In genomic region chr9:107627387-107628255, GRCm38 (mm10) we compare ENCODE assay signal across 8 mouse cellular contexts. TPM values are rescaled to one million over a fixed set of nuclear protein-coding genes. Genes with fewer than 3 reads are reported as not detected.
DNase-seq lines count a peak whose midpoint lies in the region; ATAC-seq and TF ChIP-seq lines count a peak whose summit lies in the region.

No protein-coding gene starts in this region.

- H3K36me3 ChIP-seq in lung, embryonic 14.5 days (ENCODE audit: insufficient read depth): peaks cover 54% of the 10 kb centered on the region
- no peaks in the 10 kb centered on the region; the same call in 1 of the 2 replicates for H3K36me3 ChIP-seq in forebrain, embryonic 11.5 days (ENCODE audit: control insufficient read depth, insufficient read depth, low read length)
- H3K36me3 ChIP-seq in limb, embryonic 12.5 days: peaks cover 62% of the 10 kb centered on the region
- H3K36me3 ChIP-seq in small intestine, adult 2 months (ENCODE audit: control insufficient read depth, insufficient read depth, low read length): peaks cover 4% of the 10 kb centered on the region

- ATAC-seq in lung, embryonic 14.5 days (ENCODE audit: insufficient read depth): no peak
- ATAC-seq in forebrain, embryonic 11.5 days (replicated peaks; ENCODE audit: low FRiP score): no peak
- no peak for ATAC-seq in limb, embryonic 12.5 days (ENCODE audit: insufficient number of reproducible peaks, insufficient read depth, low FRiP score, low TSS enrichment, low read depth)
- ATAC-seq in megakaryocyte-erythroid progenitor cell, adult 5-6 weeks (replicated peaks; ENCODE audit: low FRiP score, low TSS enrichment, poor library complexity, severe bottlenecking): no peak

- WGBS in lung, embryonic 14.5 days: 33% methylated on average over 20 of the region's 20 CpGs
- 16% methylated on average over 20 of the region's 20 CpGs for WGBS in forebrain, embryonic 11.5 days
- 42% methylated on average over 20 of the region's 20 CpGs for WGBS in limb, embryonic 12.5 days
- 73% methylated on average over 20 of the region's 20 CpGs for WGBS in small intestine, adult 2 months

- DNase-seq in lung, embryonic 14.5 days: no peak
- no peak for DNase-seq in lung, adult 18-20 months
- peak; percentile 69 for DNase-seq in forebrain, embryonic 11.5 days (ENCODE audit: low spot score)
- DNase-seq in layer of hippocampus, postnatal 14 days (ENCODE audit: low spot score in 2 of 2): no peak
- DNase-seq in c-Kit-positive CD71-positive TER-119-positive erythroid progenitor cells, embryonic 14.5 days (ENCODE audit: low spot score): no peak

- H3K4me1 ChIP-seq in lung, embryonic 14.5 days (ENCODE audit: insufficient read depth): peaks cover 46% of the 10 kb centered on the region
- H3K4me1 ChIP-seq in forebrain, embryonic 11.5 days (replicated peaks; ENCODE audit: control insufficient read depth, insufficient read depth, low read length): peaks cover 72% of the 10 kb centered on the region
- H3K4me1 ChIP-seq in limb, embryonic 12.5 days (replicated peaks): peaks cover 68% of the 10 kb centered on the region
- H3K4me1 ChIP-seq in small intestine, adult 2 months (ENCODE audit: control insufficient read depth, insufficient read depth, insufficient read length, low read length): peaks cover 59% of the 10 kb centered on the region

- H3K9ac ChIP-seq in lung, embryonic 14.5 days: peak overlapping the region; percentile 42
- peak overlapping the region; percentile 63 for H3K9ac ChIP-seq in forebrain, embryonic 11.5 days (ENCODE audit: low read length)
- H3K9ac ChIP-seq in limb, embryonic 12.5 days (replicated peaks): peak overlapping the region; percentile 60

- peak overlapping the region; percentile 75 for H3K27ac ChIP-seq in lung, embryonic 14.5 days (ENCODE audit: low read depth)
- H3K27ac ChIP-seq in forebrain, embryonic 11.5 days (ENCODE audit: low read depth, low read length): peak overlapping the region; percentile 100
- peak overlapping the region; percentile 94 for H3K27ac ChIP-seq in limb, embryonic 12.5 days
- peak overlapping the region; percentile 27 for H3K27ac ChIP-seq in small intestine, adult 2 months (ENCODE audit: insufficient read depth, low read depth, low read length)

- H3K9me3 ChIP-seq in lung, embryonic 14.5 days (ENCODE audit: low read depth, low read length): no peaks in the 10 kb centered on the region
- H3K9me3 ChIP-seq in forebrain, embryonic 11.5 days (ENCODE audit: control insufficient read depth, low read length): no peaks in the 10 kb centered on the region
- no peaks in the 10 kb centered on the region for H3K9me3 ChIP-seq in limb, embryonic 12.5 days

- TF ChIP-seq CTCF in lung, embryonic 14.5 days (IDR thresholded peaks at IDR 0.05; ENCODE audit: low read depth): no peak
- no peak for TF ChIP-seq CTCF in small intestine, adult 2 months (IDR thresholded peaks at IDR 0.05; ENCODE audit: extremely low read depth, insufficient read length, insufficient replicate concordance, low read depth, low read length)

- peak overlapping the region; percentile 48 for H3K4me2 ChIP-seq in lung, embryonic 14.5 days
- peak overlapping the region; percentile 43 for H3K4me2 ChIP-seq in forebrain, embryonic 11.5 days (ENCODE audit: low read depth, low read length, severe bottlenecking)
- peak overlapping the region; percentile 38 for H3K4me2 ChIP-seq in limb, embryonic 12.5 days

- no peak for TF ChIP-seq POLR2A in small intestine, adult 2 months (IDR thresholded peaks at IDR 0.05; ENCODE audit: low read depth, low read length)

- no peaks in the 10 kb centered on the region for H3K27me3 ChIP-seq in lung, embryonic 14.5 days (ENCODE audit: insufficient read depth, low read length)
- no peaks in the 10 kb centered on the region for H3K27me3 ChIP-seq in forebrain, embryonic 11.5 days (ENCODE audit: control insufficient read depth, insufficient read depth, low read length)
- H3K27me3 ChIP-seq in limb, embryonic 12.5 days: no peaks in the 10 kb centered on the region
- H3K27me3 ChIP-seq in small intestine, adult 2 months (ENCODE audit: control insufficient read depth, insufficient read depth, low read length): no peaks in the 10 kb centered on the region

- no peak overlapping the region for H3K4me3 ChIP-seq in lung, embryonic 14.5 days (ENCODE audit: low read depth, low read length)
- H3K4me3 ChIP-seq in forebrain, embryonic 11.5 days (ENCODE audit: low read depth, low read length): peak overlapping the region; percentile 16
- peak overlapping the region; percentile 5; the same call in 1 of the 2 replicates for H3K4me3 ChIP-seq in limb, embryonic 12.5 days (replicated peaks)
- no peak overlapping the region for H3K4me3 ChIP-seq in small intestine, adult 2 months (ENCODE audit: low read depth, low read length)

RNA-seq across cellular contexts. Expression of gene Gnai2, which starts 7.5 kb away (rescaled TPM):
- polyA plus RNA-seq in lung, embryonic 14.5 days (2014; fragmentation: Nextera tagmentation; extraction: Ambion mirVana): 408 and 419 TPM in 2 replicates
- polyA plus RNA-seq in forebrain, embryonic 11.5 days (2014; fragmentation: Nextera tagmentation; extraction: Ambion mirVana): 527 and 580 TPM in 2 replicates
- 400 and 416 TPM in 2 replicates for polyA plus RNA-seq in limb, embryonic 12.5 days (2016; fragmentation: Nextera tagmentation; extraction: Ambion mirVana)
- polyA plus RNA-seq in small intestine, adult 2 months (2012; rRNA removed): 264 and 501 TPM in 2 replicates
- total RNA-seq in layer of hippocampus, postnatal 14 days (2021): 100 to 1,000 TPM; 215 to 224 TPM
- total RNA-seq in megakaryocyte-erythroid progenitor cell, adult 5-6 weeks (2014; fragmentation: Nextera tagmentation): 204 and 225 TPM in 2 replicates
- 215 and 228 TPM in 2 replicates for total RNA-seq in megakaryocyte-erythroid progenitor cell, adult 5-6 weeks (2017)

RNA-seq across cellular contexts. Expression of gene Sema3b, which starts 18.6 kb away (rescaled TPM):
- 5.1 and 5.3 TPM in 2 replicates for polyA plus RNA-seq in lung, embryonic 14.5 days (2014; fragmentation: Nextera tagmentation; extraction: Ambion mirVana)
- 1.7 TPM in 2 replicates for polyA plus RNA-seq in forebrain, embryonic 11.5 days (2014; fragmentation: Nextera tagmentation; extraction: Ambion mirVana)
- 8.1 and 9.1 TPM in 2 replicates for polyA plus RNA-seq in limb, embryonic 12.5 days (2016; fragmentation: Nextera tagmentation; extraction: Ambion mirVana)
- 33.5 and 55.4 TPM in 2 replicates for polyA plus RNA-seq in small intestine, adult 2 months (2012; rRNA removed)
- 1 to 10 TPM; 2.0 to 4.9 TPM for total RNA-seq in layer of hippocampus, postnatal 14 days (2021)
- 0.50 TPM in 1 of 2 replicates, not detected in the other for total RNA-seq in megakaryocyte-erythroid progenitor cell, adult 5-6 weeks (2014; fragmentation: Nextera tagmentation)
- total RNA-seq in megakaryocyte-erythroid progenitor cell, adult 5-6 weeks (2017): not detected in 2 replicates

RNA-seq across cellular contexts. Expression of gene Ifrd2, which starts 40.2 kb away (rescaled TPM):
- 57.9 and 64.6 TPM in 2 replicates for polyA plus RNA-seq in lung, embryonic 14.5 days (2014; fragmentation: Nextera tagmentation; extraction: Ambion mirVana)
- polyA plus RNA-seq in forebrain, embryonic 11.5 days (2014; fragmentation: Nextera tagmentation; extraction: Ambion mirVana): 35.0 and 37.2 TPM in 2 replicates
- 38.5 and 40.2 TPM in 2 replicates for polyA plus RNA-seq in limb, embryonic 12.5 days (2016; fragmentation: Nextera tagmentation; extraction: Ambion mirVana)
- 33.2 and 55.4 TPM in 2 replicates for polyA plus RNA-seq in small intestine, adult 2 months (2012; rRNA removed)
- 10 to 100 TPM; 12.1 to 13.0 TPM for total RNA-seq in layer of hippocampus, postnatal 14 days (2021)
- total RNA-seq in megakaryocyte-erythroid progenitor cell, adult 5-6 weeks (2014; fragmentation: Nextera tagmentation): 226 and 251 TPM in 2 replicates
- 103 and 192 TPM in 2 replicates for total RNA-seq in megakaryocyte-erythroid progenitor cell, adult 5-6 weeks (2017)

RNA-seq across cellular contexts. Expression of gene Slc38a3, which starts 41.7 kb away (rescaled TPM):
- polyA plus RNA-seq in lung, embryonic 14.5 days (2014; fragmentation: Nextera tagmentation; extraction: Ambion mirVana): 3.6 and 4.8 TPM in 2 replicates
- polyA plus RNA-seq in forebrain, embryonic 11.5 days (2014; fragmentation: Nextera tagmentation; extraction: Ambion mirVana): 6.7 TPM in 2 replicates
- 3.5 and 5.0 TPM in 2 replicates for polyA plus RNA-seq in limb, embryonic 12.5 days (2016; fragmentation: Nextera tagmentation; extraction: Ambion mirVana)
- 2.8 and 48.7 TPM in 2 replicates for polyA plus RNA-seq in small intestine, adult 2 months (2012; rRNA removed)
- total RNA-seq in layer of hippocampus, postnatal 14 days (2021): 10 to 100 TPM; 83.3 to 98.4 TPM
- total RNA-seq in megakaryocyte-erythroid progenitor cell, adult 5-6 weeks (2014; fragmentation: Nextera tagmentation): not detected in 2 replicates
- total RNA-seq in megakaryocyte-erythroid progenitor cell, adult 5-6 weeks (2017): not detected in 2 replicates

RNA-seq across cellular contexts. Expression of gene Hyal3, which starts 47.0 kb away (rescaled TPM):
- polyA plus RNA-seq in lung, embryonic 14.5 days (2014; fragmentation: Nextera tagmentation; extraction: Ambion mirVana): 0.73 and 1.4 TPM in 2 replicates
- polyA plus RNA-seq in forebrain, embryonic 11.5 days (2014; fragmentation: Nextera tagmentation; extraction: Ambion mirVana): 0.39 TPM in 1 of 2 replicates, not detected in the other
- 1.3 and 1.4 TPM in 2 replicates for polyA plus RNA-seq in limb, embryonic 12.5 days (2016; fragmentation: Nextera tagmentation; extraction: Ambion mirVana)
- 0.52 and 0.89 TPM in 2 replicates for polyA plus RNA-seq in small intestine, adult 2 months (2012; rRNA removed)
- total RNA-seq in layer of hippocampus, postnatal 14 days (2021): 1 to 10 TPM in 1 of 2 experiments, under 1 TPM in 1; 0.95 to 1.5 TPM
- total RNA-seq in megakaryocyte-erythroid progenitor cell, adult 5-6 weeks (2014; fragmentation: Nextera tagmentation): 5.1 and 9.4 TPM in 2 replicates
- total RNA-seq in megakaryocyte-erythroid progenitor cell, adult 5-6 weeks (2017): 0.61 and 3.3 TPM in 2 replicates

Comparison
In these comparisons a context has a peak if more than half of its experiments do, and no peak if none do; other contexts are left out.
1. H3K27ac ChIP-seq: peak in every context shown above with its lines; median percentile 100 in forebrain, embryonic 11.5 days; 94 in limb, embryonic 12.5 days; 75 in lung, embryonic 14.5 days; 27 in small intestine, adult 2 months.
2. H3K4me3 ChIP-seq: peak in forebrain, embryonic 11.5 days (single experiment) and limb, embryonic 12.5 days (single experiment); none in lung, embryonic 14.5 days (single experiment) and small intestine, adult 2 months (single experiment).
3. Peak in every context shown above with its lines, with median percentiles within 50 percentile points of each other: H3K4me2 ChIP-seq and H3K9ac ChIP-seq.